Mouse (Mus musculus) hindbrain, embryonic 14.5 days (tissue): Measurements from ENCODE around the gene Klhdc10. TPM values are rescaled to one million over a fixed set of nuclear protein-coding genes. Genes with fewer than 3 reads are reported as not detected.

Experiments
- ATAC-seq: fragments of 200-750 bp; cut with Nextera tagmentation; 2 replicates; pipeline ENCODE4 v1.8.0; 2017; ENCODE audit warnings: moderate number of reproducible peaks, mild to moderate bottlenecking, moderate TSS enrichment, moderate library complexity; ENCODE audit not compliant: low FRiP score
- DNase-seq: peaks from one replicate; pipeline ENCODE4 v3.0.0-alpha.2; 2015; ENCODE audit warnings: low spot score
- H3K27ac ChIP-seq: fragments of 300-500 bp; sonication (generic); 2 replicates; pipeline ENCODE4 v1.5.1; 2014; ENCODE audit warnings: mild to moderate bottlenecking, moderate library complexity
- H3K27me3 ChIP-seq: fragments of 300-500 bp; sonication (generic); 2 replicates; pipeline ENCODE4 v1.6.1; 2014; ENCODE audit warnings: mild to moderate bottlenecking, low read length, mixed read lengths; ENCODE audit not compliant: control insufficient read depth, insufficient read depth
- H3K36me3 ChIP-seq: fragments of 300-500 bp; sonication (generic); replicated peaks from 2 replicates; pipeline ENCODE4 v1.6.1; 2014; ENCODE audit not compliant: control insufficient read depth, insufficient read depth
- H3K4me1 ChIP-seq: fragments of 300-500 bp; sonication (generic); replicated peaks from 2 replicates; pipeline ENCODE4 v1.6.1; 2014; ENCODE audit warnings: antibody characterized with exemption, low read length, mixed read lengths; ENCODE audit not compliant: control insufficient read depth, insufficient read depth
- H3K4me2 ChIP-seq: fragments of 300-500 bp; sonication (generic); replicated peaks from 2 replicates; pipeline ENCODE4 v1.6.1; 2014; ENCODE audit warnings: mild to moderate bottlenecking, moderate library complexity
- H3K4me3 ChIP-seq: fragments of 300-500 bp; sonication (generic); replicated peaks from 2 replicates; pipeline ENCODE4 v1.5.1; 2014; ENCODE audit warnings: mild to moderate bottlenecking, low read length
- H3K9ac ChIP-seq: fragments of 300-500 bp; sonication (generic); 2 replicates; pipeline ENCODE4 v1.6.1; 2014
- H3K9me3 ChIP-seq: fragments of 300-500 bp; sonication (generic); 2 replicates; pipeline ENCODE4 v1.6.1; 2016; ENCODE audit warnings: low read length; ENCODE audit not compliant: control insufficient read depth
- whole genome bisulfite sequencing: fragments of 180-500 bp; shearing (Covaris S2); extraction: QIAGEN DNeasy Blood & Tissue Kit; methylation state at CpG from one replicate; pipeline ENCODE4 v1.1.7; 2014; 5-methylcytosine and 5-hydroxymethylcytosine counted together
- polyA plus RNA-seq: library from polyadenylated mRNA; unstranded; fragments of >200 nt; fragmentation: Nextera tagmentation; extraction: Ambion mirVana; gene quantifications from 2 replicates; pipeline ENCODE4 v1.2.1, GENCODE M21; 2014

Gene Klhdc10
- polyA plus RNA-seq, 1 experiment from 2014 or later = 51.1 TPM

DNA sequence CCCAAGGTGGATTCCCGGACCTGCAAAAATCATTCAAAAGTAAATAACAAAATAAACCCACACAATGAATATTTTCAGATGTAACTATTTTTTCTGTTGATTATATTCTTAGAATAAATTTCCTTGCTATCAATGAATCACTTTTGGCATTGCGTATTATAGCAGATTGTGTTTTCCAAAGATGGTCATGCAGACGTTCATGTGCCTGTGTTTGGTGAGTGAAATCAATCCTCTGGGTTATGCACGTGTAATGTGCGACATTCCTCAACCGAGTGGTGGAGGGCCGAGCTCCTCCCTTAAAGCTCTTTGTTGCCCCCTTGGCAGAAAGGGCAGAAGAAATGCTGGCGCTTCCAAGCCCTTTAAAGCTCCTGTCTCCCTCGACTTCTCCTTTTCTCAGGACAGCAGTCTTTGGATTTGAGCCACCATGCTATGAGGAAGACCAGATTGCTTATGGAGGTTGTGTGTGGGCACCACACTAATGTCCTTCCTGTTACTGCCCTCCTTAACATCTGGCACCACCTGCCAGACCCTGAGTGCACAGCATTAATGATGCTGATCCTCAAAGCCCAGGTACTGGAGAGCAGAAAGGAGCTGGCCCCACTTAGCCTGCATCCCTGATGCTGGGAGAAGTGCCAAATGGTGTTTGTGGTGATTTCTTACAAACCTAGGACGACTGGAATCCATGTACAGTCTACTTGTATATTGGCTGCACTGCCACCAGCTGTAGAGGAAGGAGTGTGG is 74.5 kb downstream of the Klhdc10 start:
- ATAC-seq (no peak), DNase-seq (no peak)
- Histone ChIP-seq H3K27me3 (no peaks in the 10 kb centered on the region), H3K4me1 (0 out of 2 replicates have a peak, but pooled peaks cover 3% of the 10 kb centered on the region), H3K36me3 (peaks cover 9% of the 10 kb centered on the region; the same call in 1 of the 2 replicates), H3K9me3 (no peaks in the 10 kb centered on the region), H3K27ac (no peak overlapping the region), H3K4me3 (no peak overlapping the region), H3K9ac (no peak overlapping the region), H3K4me2 (no peak overlapping the region)
- 79% methylated on average over 10 of the region's 10 CpGs for WGBS

DNA sequence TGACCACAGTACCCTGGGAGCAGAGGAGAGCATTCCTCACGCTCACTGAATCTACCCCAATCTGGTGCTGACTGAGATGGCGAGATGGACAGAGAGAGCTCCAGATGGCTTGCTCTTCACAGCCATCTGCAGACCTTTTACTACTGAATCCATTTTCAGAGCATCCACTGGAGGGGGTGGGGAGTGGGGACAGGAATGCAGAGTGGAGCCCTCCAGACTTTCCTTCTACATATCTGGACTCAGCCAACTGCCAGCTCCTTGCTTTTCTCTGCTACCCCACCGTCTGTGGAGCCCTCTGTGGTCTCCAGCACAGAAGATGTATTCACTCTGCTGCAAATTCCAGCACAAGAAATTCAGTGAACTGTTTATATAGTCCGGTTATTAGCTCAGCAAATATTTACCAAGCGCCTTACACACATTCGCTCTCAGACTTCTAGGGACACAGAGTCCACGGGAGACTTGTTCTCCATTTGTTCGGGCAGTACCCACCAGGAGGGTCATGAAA is 75.6 kb downstream of the Klhdc10 start:
- H3K36me3 ChIP-seq = peaks cover 19% of the 10 kb centered on the region
- H3K4me2 ChIP-seq = no peak overlapping the region
- H3K4me1 ChIP-seq = 0 out of 2 replicates have a peak, but pooled peaks cover 3% of the 10 kb centered on the region
- H3K9me3 ChIP-seq = no peaks in the 10 kb centered on the region
- no peak for ATAC-seq
- no peak overlapping the region for H3K9ac ChIP-seq
- no peak overlapping the region for H3K27ac ChIP-seq
- H3K4me3 ChIP-seq = no peak overlapping the region
- no peaks in the 10 kb centered on the region for H3K27me3 ChIP-seq
- DNase-seq = no peak
- 84% methylated on average over 8 of the region's 8 CpGs for WGBS

- WGBS = 91% methylated on average over 6 of the region's 6 CpGs
- Histone ChIP-seq H3K4me3 (no peak overlapping the region), H3K4me2 (no peak overlapping the region), H3K27ac (no peak overlapping the region), H3K36me3 (peaks cover 24% of the 10 kb centered on the region), H3K27me3 (no peaks in the 10 kb centered on the region), H3K9ac (no peak overlapping the region), H3K4me1 (0 out of 2 replicates have a peak, but pooled peaks cover 3% of the 10 kb centered on the region), H3K9me3 (no peaks in the 10 kb centered on the region)
- DNase-seq (no peak), ATAC-seq (no peak)
Measured at GRCm38 (mm10) chr6:30477784-30478183, 76.1 kb downstream of the Klhdc10 start.

DNA sequence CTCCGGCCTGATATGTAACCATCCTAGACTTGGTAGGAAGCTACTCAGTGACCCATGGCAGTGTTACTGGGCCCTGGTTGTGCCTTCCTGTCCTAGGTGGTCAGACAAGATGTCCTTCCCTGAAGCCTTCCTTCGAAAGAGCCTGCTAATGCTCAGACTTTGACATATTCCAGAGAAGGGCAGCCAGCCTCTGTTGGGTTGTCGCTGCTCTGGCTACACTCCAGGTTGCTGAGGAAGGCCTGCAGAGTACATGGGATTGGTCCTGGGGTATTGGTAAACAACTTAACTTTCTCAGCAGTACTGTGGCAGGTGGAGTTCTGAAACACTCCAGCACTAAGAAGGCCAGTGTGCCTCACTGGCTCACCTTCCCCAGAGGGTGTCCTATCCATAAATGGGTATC is 77.8 kb downstream of the Klhdc10 start:
- no peaks in the 10 kb centered on the region for H3K27me3 ChIP-seq
- H3K27ac ChIP-seq = no peak overlapping the region
- peaks cover 38% of the 10 kb centered on the region for H3K36me3 ChIP-seq
- no peak overlapping the region for H3K9ac ChIP-seq
- no peak overlapping the region for H3K4me2 ChIP-seq
- ATAC-seq = no peak
- H3K4me3 ChIP-seq = no peak overlapping the region
- no peaks in the 10 kb centered on the region for H3K9me3 ChIP-seq
- DNase-seq = no peak
- WGBS = 92% methylated on average over 3 of the region's 3 CpGs
- 0 out of 2 replicates have a peak, but pooled peaks cover 3% of the 10 kb centered on the region for H3K4me1 ChIP-seq

- Histone ChIP-seq H3K9me3 (no peaks in the 10 kb centered on the region), H3K9ac (no peak overlapping the region), H3K4me1 (0 out of 2 replicates have a peak, but pooled peaks cover 3% of the 10 kb centered on the region), H3K27me3 (no peaks in the 10 kb centered on the region), H3K4me3 (no peak overlapping the region), H3K27ac (no peak overlapping the region), H3K36me3 (peaks cover 65% of the 10 kb centered on the region), H3K4me2 (no peak overlapping the region)
- WGBS = 81% methylated on average over 2 of the region's 2 CpGs
- ATAC-seq = no peak
- no peak for DNase-seq
Measured at GRCm38 (mm10) chr6:30482908-30483307, 81.2 kb downstream of the Klhdc10 start.

- Histone ChIP-seq H3K4me2 (no peak overlapping the region), H3K4me3 (no peak overlapping the region), H3K9ac (no peak overlapping the region), H3K27me3 (no peaks in the 10 kb centered on the region), H3K4me1 (no peaks in the 10 kb centered on the region), H3K27ac (no peak overlapping the region), H3K36me3 (peaks cover 81% of the 10 kb centered on the region), H3K9me3 (no peaks in the 10 kb centered on the region)
- DNase-seq = no peak
- WGBS = 93% methylated on average over 6 of the region's 6 CpGs
- no peak for ATAC-seq
Measured at GRCm38 (mm10) chr6:30486504-30486903, 84.8 kb downstream of the Klhdc10 start.

DNA sequence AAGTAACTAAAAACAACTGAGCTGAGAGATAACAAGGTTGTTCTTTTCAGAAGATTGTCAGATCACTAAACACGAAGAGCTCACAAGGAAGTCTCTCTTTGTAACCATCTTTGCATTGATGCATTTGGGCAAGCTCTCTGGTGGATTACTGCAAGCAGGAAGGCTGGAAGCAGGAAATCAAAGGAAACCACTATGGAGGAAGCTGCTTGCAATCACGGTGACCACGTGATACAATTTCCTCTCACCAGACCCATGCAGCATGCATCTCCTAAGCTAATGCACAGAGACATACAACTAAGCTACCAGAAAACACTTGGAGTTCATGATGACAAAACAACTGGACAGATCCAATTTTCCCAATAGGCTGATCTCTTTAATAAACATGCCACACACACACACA is 97.4 kb downstream of the Klhdc10 start:
- no peak overlapping the region for H3K9ac ChIP-seq
- H3K4me2 ChIP-seq = no peak overlapping the region
- no peaks in the 10 kb centered on the region for H3K9me3 ChIP-seq
- H3K27ac ChIP-seq = no peak overlapping the region
- no peak for DNase-seq
- H3K4me3 ChIP-seq = no peak overlapping the region
- no peaks in the 10 kb centered on the region for H3K4me1 ChIP-seq
- H3K27me3 ChIP-seq = no peaks in the 10 kb centered on the region
- 89% methylated on average over 3 of the region's 3 CpGs for WGBS
- no peak for ATAC-seq
- H3K36me3 ChIP-seq = peaks cover 35% of the 10 kb centered on the region

Other genes with a start within 250 kb of the Klhdc10 start
- 68.2 and 69.4 TPM in 2 replicates for gene Ube2h, start 97.3 kb upstream of the Klhdc10 start, polyA plus RNA-seq
- 62.5 and 65.3 TPM in 2 replicates for gene Zc3hc1, start 10.8 kb upstream of the Klhdc10 start, polyA plus RNA-seq
- 32.9 and 33.2 TPM in 2 replicates for gene Tmem209, start 107.9 kb downstream of the Klhdc10 start, polyA plus RNA-seq
- 0.19 TPM in 1 of 2 replicates, not detected in the other for gene Ssmem1, start 108.0 kb downstream of the Klhdc10 start, polyA plus RNA-seq
- gene Cpa2, start 139.7 kb downstream of the Klhdc10 start, polyA plus RNA-seq = 7.1 and 8.4 TPM in 2 replicates
- gene Cpa4, start 166.5 kb downstream of the Klhdc10 start, polyA plus RNA-seq = 1.2 TPM in 2 replicates
- 0.16 and 0.17 TPM in 2 replicates for gene Cpa5, start 209.1 kb downstream of the Klhdc10 start, polyA plus RNA-seq
- 0.78 and 0.96 TPM in 2 replicates for gene Cpa1, start 237.3 kb downstream of the Klhdc10 start, polyA plus RNA-seq